Mouse (Mus musculus): ENCODE data around the gene Map1lc3b. TPM values are rescaled to one million over a fixed set of nuclear protein-coding genes. Genes with fewer than 3 reads are reported as not detected.
"Not testable (repeated sequence)": the region's sequence is repeated elsewhere in the genome, so short reads cannot be mapped to it uniquely, and the experiment has no call there.

Gene Map1lc3b
- polyA plus RNA-seq, 1 experiment from 2014 or later = 208 TPM

GRCm38 (mm10) chr8:121597492-121597891, 7.3 kb downstream of the Map1lc3b start:
- H3K9me3 ChIP-seq (replicated peaks); H3K27me3 ChIP-seq (ENCODE audit: low read depth, poor library complexity, severe bottlenecking); H3K4me3 ChIP-seq; H3K27ac ChIP-seq (replicated peaks); DNase-seq (ENCODE audit: low spot score); H3K4me1 ChIP-seq: not testable (repeated sequence)
- peaks cover 86% of the 10 kb centered on the region for H3K36me3 ChIP-seq
- 85% methylated on average over 2 of the region's 2 CpGs for WGBS

- no peaks in the 10 kb centered on the region for H3K4me1 ChIP-seq
- H3K27me3 ChIP-seq (ENCODE audit: low read depth, poor library complexity, severe bottlenecking) = no peaks in the 10 kb centered on the region
- H3K27ac ChIP-seq (replicated peaks) = no peak overlapping the region
- no peaks in the 10 kb centered on the region for H3K9me3 ChIP-seq (replicated peaks)
- H3K4me3 ChIP-seq = no peak overlapping the region
- 90% methylated on average over 7 of the region's 7 CpGs for WGBS
- DNase-seq (ENCODE audit: low spot score) = no peak
- H3K36me3 ChIP-seq = peaks cover 93% of the 10 kb centered on the region
These were observed 8.0 kb downstream of the Map1lc3b start for GRCm38 (mm10) chr8:121598190-121598589.

- Histone ChIP-seq H3K27me3 (ENCODE audit: low read depth, poor library complexity, severe bottlenecking) (no peaks in the 10 kb centered on the region), H3K36me3 (peaks cover 93% of the 10 kb centered on the region), H3K4me1 (no peaks in the 10 kb centered on the region), H3K27ac (replicated peaks) (no peak overlapping the region), H3K9me3 (replicated peaks) (no peaks in the 10 kb centered on the region), H3K4me3 (no peak overlapping the region)
- DNase-seq (ENCODE audit: low spot score) = peak; percentile 71
- 41% methylated on average over 7 of the region's 7 CpGs for WGBS
These were observed 8.7 kb downstream of the Map1lc3b start for GRCm38 (mm10) chr8:121598892-121599291.

- H3K27me3 ChIP-seq (ENCODE audit: low read depth, poor library complexity, severe bottlenecking) = no peaks in the 10 kb centered on the region
- WGBS = 92% methylated on average over 14 of the region's 14 CpGs
- H3K27ac ChIP-seq (replicated peaks) = no peak overlapping the region
- no peaks in the 10 kb centered on the region for H3K4me1 ChIP-seq
- no peaks in the 10 kb centered on the region for H3K9me3 ChIP-seq (replicated peaks)
- peaks cover 93% of the 10 kb centered on the region for H3K36me3 ChIP-seq
- no peak for DNase-seq (ENCODE audit: low spot score)
- no peak overlapping the region for H3K4me3 ChIP-seq
These were observed 9.7 kb downstream of the Map1lc3b start for GRCm38 (mm10) chr8:121599842-121600241.

- DNase-seq (ENCODE audit: low spot score) = no peak
- Histone ChIP-seq H3K36me3 (peaks cover 97% of the 10 kb centered on the region), H3K4me3 (no peak overlapping the region), H3K27ac (replicated peaks) (no peak overlapping the region), H3K27me3 (ENCODE audit: low read depth, poor library complexity, severe bottlenecking) (no peaks in the 10 kb centered on the region), H3K4me1 (no peaks in the 10 kb centered on the region), H3K9me3 (replicated peaks) (no peaks in the 10 kb centered on the region)
- 96% methylated on average over 12 of the region's 12 CpGs for WGBS
These were observed 12.2 kb downstream of the Map1lc3b start for GRCm38 (mm10) chr8:121602411-121602810.

- H3K36me3 ChIP-seq = peaks cover 97% of the 10 kb centered on the region
- H3K4me3 ChIP-seq = no peak overlapping the region
- no peaks in the 10 kb centered on the region for H3K27me3 ChIP-seq (ENCODE audit: low read depth, poor library complexity, severe bottlenecking)
- no peak overlapping the region for H3K27ac ChIP-seq (replicated peaks)
- WGBS = 31% methylated on average over 3 of the region's 3 CpGs
- peak; percentile 62 for DNase-seq (ENCODE audit: low spot score)
- no peaks in the 10 kb centered on the region for H3K9me3 ChIP-seq (replicated peaks)
- H3K4me1 ChIP-seq = no peaks in the 10 kb centered on the region
These were observed 12.7 kb downstream of the Map1lc3b start for GRCm38 (mm10) chr8:121602860-121603259.

GRCm38 (mm10) chr8:121603801-121604200, 13.6 kb downstream of the Map1lc3b start:
- Histone ChIP-seq H3K9me3 (replicated peaks) (no peaks in the 10 kb centered on the region), H3K4me3 (no peak overlapping the region), H3K27ac (replicated peaks) (no peak overlapping the region), H3K4me1 (no peaks in the 10 kb centered on the region), H3K36me3 (peaks cover 100% of the 10 kb centered on the region), H3K27me3 (ENCODE audit: low read depth, poor library complexity, severe bottlenecking) (no peaks in the 10 kb centered on the region)
- WGBS = 97% methylated on average over 12 of the region's 12 CpGs
- DNase-seq (ENCODE audit: low spot score) = no peak

- no peak overlapping the region for H3K4me3 ChIP-seq
- H3K4me1 ChIP-seq = no peaks in the 10 kb centered on the region
- no peaks in the 10 kb centered on the region for H3K9me3 ChIP-seq (replicated peaks)
- DNase-seq (ENCODE audit: low spot score) = no peak
- peaks cover 91% of the 10 kb centered on the region for H3K36me3 ChIP-seq
- no peaks in the 10 kb centered on the region for H3K27me3 ChIP-seq (ENCODE audit: low read depth, poor library complexity, severe bottlenecking)
- no peak overlapping the region for H3K27ac ChIP-seq (replicated peaks)
- WGBS = 92% methylated on average over 5 of the region's 5 CpGs
These were observed 17.5 kb downstream of the Map1lc3b start for GRCm38 (mm10) chr8:121607661-121608060.

GRCm38 (mm10) chr8:121609251-121609650, 19.1 kb downstream of the Map1lc3b start:
- WGBS = 93% methylated on average over 15 of the region's 15 CpGs
- no peaks in the 10 kb centered on the region for H3K9me3 ChIP-seq (replicated peaks)
- H3K27ac ChIP-seq (replicated peaks) = no peak overlapping the region
- no peaks in the 10 kb centered on the region for H3K27me3 ChIP-seq (ENCODE audit: low read depth, poor library complexity, severe bottlenecking)
- no peaks in the 10 kb centered on the region for H3K4me1 ChIP-seq
- H3K36me3 ChIP-seq = peaks cover 76% of the 10 kb centered on the region
- DNase-seq (ENCODE audit: low spot score) = no peak
- H3K4me3 ChIP-seq = no peak overlapping the region

GRCm38 (mm10) chr8:121609916-121610315, 19.8 kb downstream of the Map1lc3b start:
- 94% methylated on average over 11 of the region's 11 CpGs for WGBS
- peaks cover 71% of the 10 kb centered on the region for H3K36me3 ChIP-seq

GRCm38 (mm10) chr8:121613419-121613818, 23.3 kb downstream of the Map1lc3b start:
- Histone ChIP-seq H3K36me3 (peaks cover 71% of the 10 kb centered on the region), H3K9me3 (replicated peaks) (no peaks in the 10 kb centered on the region)

More at GRCm38 (mm10) chr8:121609916-121610315, 19.8 kb downstream of the Map1lc3b start:
- Histone ChIP-seq H3K4me3 (no peak overlapping the region), H3K9me3 (replicated peaks) (no peaks in the 10 kb centered on the region), H3K4me1 (no peaks in the 10 kb centered on the region), H3K27me3 (ENCODE audit: low read depth, poor library complexity, severe bottlenecking) (no peaks in the 10 kb centered on the region), H3K27ac (replicated peaks) (no peak overlapping the region)
- no peak for DNase-seq (ENCODE audit: low spot score)

GRCm38 (mm10) chr8:121619401-121619995, 29.3 kb downstream of the Map1lc3b start:
- no peak overlapping the region for H3K27ac ChIP-seq (replicated peaks)
- peaks cover 53% of the 10 kb centered on the region for H3K36me3 ChIP-seq
- H3K4me3 ChIP-seq = no peak overlapping the region
- no peaks in the 10 kb centered on the region for H3K27me3 ChIP-seq (ENCODE audit: low read depth, poor library complexity, severe bottlenecking)
- no peaks in the 10 kb centered on the region for H3K4me1 ChIP-seq
- no peak for DNase-seq (ENCODE audit: low spot score)
- H3K9me3 ChIP-seq (replicated peaks) = no peaks in the 10 kb centered on the region
- WGBS = 80% methylated on average over 7 of the region's 7 CpGs

More at GRCm38 (mm10) chr8:121613419-121613818, 23.3 kb downstream of the Map1lc3b start:
- no peak overlapping the region for H3K27ac ChIP-seq (replicated peaks)
- H3K27me3 ChIP-seq (ENCODE audit: low read depth, poor library complexity, severe bottlenecking) = no peaks in the 10 kb centered on the region
- no peak overlapping the region for H3K4me3 ChIP-seq
- H3K4me1 ChIP-seq = no peaks in the 10 kb centered on the region
- no peak for DNase-seq (ENCODE audit: low spot score)

- 94% methylated on average over 12 of the region's 12 CpGs for WGBS
- no peaks in the 10 kb centered on the region for H3K9me3 ChIP-seq (replicated peaks)
- no peak overlapping the region for H3K27ac ChIP-seq (replicated peaks)
- H3K4me3 ChIP-seq = no peak overlapping the region
- H3K27me3 ChIP-seq (ENCODE audit: low read depth, poor library complexity, severe bottlenecking) = no peaks in the 10 kb centered on the region
- DNase-seq (ENCODE audit: low spot score) = no peak
- peaks cover 8% of the 10 kb centered on the region for H3K4me1 ChIP-seq
- peaks cover 53% of the 10 kb centered on the region for H3K36me3 ChIP-seq
These were observed 30.8 kb downstream of the Map1lc3b start for GRCm38 (mm10) chr8:121620801-121621516.
